Mouse (Mus musculus) CH12F3 (cell line): ENCODE measurements around the gene Dach2.
"Not testable (repeated sequence)": the region's sequence is repeated elsewhere in the genome, so short reads cannot be mapped to it uniquely, and the experiment has no call there.

Source experiments
- in situ Hi-C: fragments of 300-500 bp; cut with MboI; formaldehyde crosslinking; loops from 2 replicates; pipeline ENCODE4 v1.14.3; 2020; ENCODE audit warnings: low sequenced_read_pairs

The Dach2 gene

GRCm38 (mm10) chrX:113297404-113297803 lies at the start of gene Dach2:
Gene Dach2 (plus strand): TSS chrX:113297510.
- in situ Hi-C loops, result no loop called here

- in situ Hi-C loops, result not testable (repeated sequence)
These were observed 44.9 kb upstream of the Dach2 start for GRCm38 (mm10) chrX:113252427-113252826.

- in situ Hi-C loops, result no loop called here
These were observed 721 bp downstream of the Dach2 start for GRCm38 (mm10) chrX:113298031-113298430.

- in situ Hi-C loops, result no loop called here
These were observed 1.2 kb downstream of the Dach2 start for GRCm38 (mm10) chrX:113298468-113298867.

GRCm38 (mm10) chrX:113304323-113304722 lies 7.0 kb downstream of the Dach2 start:
- in situ Hi-C loops, result no loop called here

- in situ Hi-C loops, result no loop called here
These were observed 40.8 kb downstream of the Dach2 start for GRCm38 (mm10) chrX:113338143-113338542.

- in situ Hi-C loops, result no loop called here
These were observed 97.1 kb downstream of the Dach2 start for GRCm38 (mm10) chrX:113394417-113394816.

- in situ Hi-C loops, result no loop called here
These were observed 111.4 kb downstream of the Dach2 start for GRCm38 (mm10) chrX:113408756-113409155.

GRCm38 (mm10) chrX:113421517-113422187 lies 124.3 kb downstream of the Dach2 start:
- in situ Hi-C loops, result no loop called here

GRCm38 (mm10) chrX:113482131-113482530 lies 184.8 kb downstream of the Dach2 start:
- in situ Hi-C loops, result no loop called here

GRCm38 (mm10) chrX:113545106-113545505 lies 247.8 kb downstream of the Dach2 start:
- in situ Hi-C loops, result no loop called here

- in situ Hi-C loops, result no loop called here
These were observed 266.6 kb downstream of the Dach2 start for GRCm38 (mm10) chrX:113563897-113564296.

- in situ Hi-C loops, result no loop called here
These were observed 368.8 kb downstream of the Dach2 start for GRCm38 (mm10) chrX:113666069-113666468.

GRCm38 (mm10) chrX:113687163-113687562 lies 389.9 kb downstream of the Dach2 start:
- in situ Hi-C loops, result no loop called here

GRCm38 (mm10) chrX:113712363-113712762 lies 415.1 kb downstream of the Dach2 start:
- in situ Hi-C loops, result no loop called here

GRCm38 (mm10) chrX:113724124-113724523 lies 426.8 kb downstream of the Dach2 start:
- in situ Hi-C loops, result no loop called here

- in situ Hi-C loops, result no loop called here
These were observed 449.8 kb downstream of the Dach2 start for GRCm38 (mm10) chrX:113747122-113747521.

- in situ Hi-C loops, result no loop called here
These were observed 495.0 kb downstream of the Dach2 start for GRCm38 (mm10) chrX:113792264-113792663.

- in situ Hi-C loops, result no loop called here
These were observed 513.1 kb downstream of the Dach2 start for GRCm38 (mm10) chrX:113810369-113810768.

- in situ Hi-C loops, result no loop called here
These were observed 529.5 kb downstream of the Dach2 start for GRCm38 (mm10) chrX:113826810-113827209.

GRCm38 (mm10) chrX:113833062-113833461 lies 535.8 kb downstream of the Dach2 start:
- in situ Hi-C loops, result no loop called here

- in situ Hi-C loops, result no loop called here
These were observed 570.7 kb downstream of the Dach2 start for GRCm38 (mm10) chrX:113867835-113868495.
